In the genomic region with DNA sequence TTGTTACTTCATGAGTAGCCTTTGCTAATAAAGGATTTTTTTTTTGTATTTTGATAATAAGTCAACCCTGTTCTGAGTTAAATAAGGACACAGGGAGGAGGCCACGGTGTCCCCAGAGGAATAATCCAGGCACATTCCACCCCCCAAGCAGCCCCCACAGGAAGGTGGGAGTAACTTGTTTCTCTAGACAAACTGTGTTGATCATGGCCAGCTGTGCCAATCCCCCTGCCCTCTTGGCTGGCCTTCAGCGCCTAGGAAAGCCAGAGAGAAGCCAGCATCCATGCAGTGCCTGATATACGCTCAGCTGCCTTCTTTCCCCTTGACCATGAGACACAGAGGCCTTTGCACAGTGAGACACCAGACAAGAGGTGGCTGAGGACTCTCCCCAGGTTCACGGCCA, we compare ENCODE assay signal across 18 mouse cellular contexts.
"Had no signal": no experiment of that assay in that cellular context is flagged by ENCODE, and none has a peak within 500 bp of the region (broad histone marks: within the 10 kb centered on the region; RNA-seq: fewer than 3 reads in every experiment).

No protein-coding gene starts in this region.

- DNase-seq: kidney, adult 11 months; kidney, adult 8-10 months; kidney, postnatal 10 days; layer of hippocampus, adult 9-11 months; layer of hippocampus, postnatal 36 days; liver, embryonic 13.5 days; lung, adult 2 months; lung, postnatal 14 days; lung, postnatal 4 days; midbrain, embryonic 14.5 days; right cerebral cortex, adult 18-20 months; right cerebral cortex, postnatal 14 days; spleen, adult 18-20 months; thymus, postnatal 25 days had no signal

- H3K4me3 ChIP-seq: kidney, embryonic 15.5 days; layer of hippocampus, adult 2 months; left cerebral cortex, adult 2 months; liver, embryonic 13.5 days; stomach, embryonic 15.5 days had no signal

- H3K27ac ChIP-seq: kidney, embryonic 15.5 days; layer of hippocampus, adult 2 months; left cerebral cortex, adult 2 months; liver, embryonic 13.5 days; stomach, embryonic 15.5 days had no signal
